Mouse (Mus musculus) neural tube, embryonic 13.5 days (tissue): ENCODE measurements around the gene Gm10203. TPM values are rescaled to one million over a fixed set of nuclear protein-coding genes. Genes with fewer than 3 reads are reported as not detected.
A peak's percentile ranks its signal among the peaks of the same experiment; 100 is the strongest.
"Not testable (repeated sequence)": the region's sequence is repeated elsewhere in the genome, so short reads cannot be mapped to it uniquely, and the experiment has no call there.

Source experiments
- ATAC-seq: fragments of 200-750 bp; cut with Nextera tagmentation; 2 replicates; pipeline ENCODE4 v1.8.0; 2017; ENCODE audit warnings: low read depth, mild to moderate bottlenecking, moderate TSS enrichment, moderate library complexity
- H3K27ac ChIP-seq: fragments of 300-500 bp; sonication (generic); replicated peaks from 2 replicates; pipeline ENCODE4 v1.5.1; 2015; ENCODE audit warnings: moderate library complexity, mild to moderate bottlenecking, inconsistent platforms
- H3K27me3 ChIP-seq: fragments of 300-500 bp; sonication (generic); 2 replicates; pipeline ENCODE4 v1.6.1; 2015; ENCODE audit warnings: mild to moderate bottlenecking, inconsistent platforms
- H3K36me3 ChIP-seq: fragments of 300-500 bp; sonication (generic); 2 replicates; pipeline ENCODE4 v1.6.1; 2015; ENCODE audit warnings: mild to moderate bottlenecking, inconsistent platforms
- H3K4me1 ChIP-seq: fragments of 300-500 bp; sonication (generic); replicated peaks from 2 replicates; pipeline ENCODE4 v1.6.1; 2015; ENCODE audit warnings: inconsistent platforms
- H3K4me2 ChIP-seq: fragments of 300-500 bp; sonication (generic); 2 replicates; pipeline ENCODE4 v1.6.1; 2015; ENCODE audit warnings: inconsistent platforms, mild to moderate bottlenecking, moderate library complexity
- H3K4me3 ChIP-seq: fragments of 300-500 bp; sonication (generic); 2 replicates; pipeline ENCODE4 v1.5.1; 2015; ENCODE audit warnings: mild to moderate bottlenecking, inconsistent platforms
- H3K9ac ChIP-seq: fragments of 300-500 bp; sonication (generic); 2 replicates; pipeline ENCODE4 v1.6.1; 2015; ENCODE audit warnings: moderate library complexity, mild to moderate bottlenecking, inconsistent platforms
- H3K9me3 ChIP-seq: fragments of 300-500 bp; sonication (generic); 2 replicates; pipeline ENCODE4 v1.6.1; 2016; ENCODE audit warnings: inconsistent platforms
- WGBS: fragments of 180-500 bp; shearing (Covaris S2); methylation state at CpG from one replicate; pipeline ENCODE4 v1.1.7; 2015; 5-methylcytosine and 5-hydroxymethylcytosine counted together
- polyA plus RNA-seq: library from polyadenylated mRNA; unstranded; fragments of >200 nt; fragmentation: Nextera tagmentation; extraction: Ambion mirVana; gene quantifications from 2 replicates; pipeline ENCODE4 v1.2.1, GENCODE M21; 2015

The Gm10203 gene
- not detected in 2 replicates for polyA plus RNA-seq

DNA sequence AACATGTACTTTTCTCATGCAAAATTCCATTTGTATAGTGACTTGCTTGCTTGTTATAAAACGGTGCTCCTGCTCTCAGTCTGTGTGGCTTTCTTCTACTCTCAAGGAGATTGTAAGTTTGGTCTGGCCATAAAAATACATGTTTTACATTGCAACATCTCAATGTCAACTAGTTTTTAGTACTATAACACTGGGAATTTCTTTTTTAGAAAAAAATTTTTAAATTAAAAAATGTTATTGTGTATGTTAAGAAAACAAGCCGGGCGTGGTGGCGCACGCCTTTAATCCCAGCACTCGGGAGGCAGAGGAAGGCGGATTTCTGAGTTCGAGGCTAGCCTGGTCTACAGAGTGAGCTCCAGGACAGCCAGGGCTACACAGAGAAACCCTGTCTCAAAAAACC lies at the start of gene Gm10203:
Gene Gm10203, plus strand, starts transcription at position 301 of the 400 bp plus-strand sequence.
- H3K9ac ChIP-seq, H3K27me3 ChIP-seq, H3K9me3 ChIP-seq, H3K4me1 ChIP-seq, H3K36me3 ChIP-seq, H3K4me3 ChIP-seq, H3K27ac ChIP-seq, H3K4me2 ChIP-seq, ATAC-seq: not testable (repeated sequence)
- 83% methylated on average over 8 of the region's 8 CpGs for WGBS

DNA sequence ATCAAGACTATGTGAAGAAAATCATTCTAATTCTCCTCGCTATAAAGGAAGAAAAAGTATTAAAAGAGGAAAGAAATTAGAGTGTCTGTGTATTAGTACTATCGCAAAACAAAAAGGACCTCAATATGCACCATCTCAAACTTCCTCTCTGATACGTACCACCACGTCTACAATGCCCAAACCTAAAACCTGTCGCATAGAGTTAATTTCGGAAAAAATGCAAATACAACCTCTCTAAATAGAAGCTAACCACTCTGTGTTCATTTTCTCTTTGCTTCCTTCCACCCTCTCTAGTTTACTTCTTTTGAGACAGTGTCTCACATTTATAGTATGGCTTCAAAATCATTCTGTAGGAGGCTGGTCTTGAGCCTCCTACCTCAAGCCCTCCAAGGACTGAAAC lies 37.6 kb upstream of the Gm10203 start:
- WGBS = 95% methylated on average over 6 of the region's 6 CpGs
- ATAC-seq = no peak
- Histone ChIP-seq H3K36me3 (no peaks in the 10 kb centered on the region), H3K4me1 (peaks cover 13% of the 10 kb centered on the region; the same call in 1 of the 2 replicates), H3K9me3 (no peaks in the 10 kb centered on the region), H3K27ac (no peak overlapping the region), H3K4me2 (no peak overlapping the region), H3K9ac (no peak overlapping the region), H3K4me3 (no peak overlapping the region), H3K27me3 (no peaks in the 10 kb centered on the region)

DNA sequence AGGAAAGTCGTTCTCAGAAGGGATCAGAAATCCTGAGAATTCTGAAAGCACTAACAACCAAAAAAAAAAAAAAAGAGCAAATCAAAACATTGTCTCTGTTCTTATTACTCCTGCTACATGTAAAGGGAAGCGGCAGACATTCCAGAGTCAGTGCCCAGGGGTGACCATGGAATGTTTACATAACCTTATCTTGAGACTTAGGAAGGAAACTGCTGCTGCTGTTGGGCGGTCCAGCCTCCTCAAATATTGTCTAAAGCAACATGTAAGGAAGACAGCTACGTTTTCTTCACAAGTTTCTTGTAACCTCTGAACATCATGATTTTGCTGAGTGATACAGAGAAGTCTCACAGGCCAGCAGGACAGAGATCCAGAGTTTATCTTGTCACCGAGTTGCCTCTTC lies 36.5 kb upstream of the Gm10203 start:
- Histone ChIP-seq H3K27me3 (no peaks in the 10 kb centered on the region), H3K36me3 (no peaks in the 10 kb centered on the region), H3K9ac (no peak overlapping the region), H3K4me2 (no peak overlapping the region), H3K27ac (no peak overlapping the region), H3K4me1 (peaks cover 10% of the 10 kb centered on the region; the same call in 1 of the 2 replicates), H3K4me3 (no peak overlapping the region), H3K9me3 (no peaks in the 10 kb centered on the region)
- 63% methylated on average over 5 of the region's 5 CpGs for WGBS
- ATAC-seq = no peak

DNA sequence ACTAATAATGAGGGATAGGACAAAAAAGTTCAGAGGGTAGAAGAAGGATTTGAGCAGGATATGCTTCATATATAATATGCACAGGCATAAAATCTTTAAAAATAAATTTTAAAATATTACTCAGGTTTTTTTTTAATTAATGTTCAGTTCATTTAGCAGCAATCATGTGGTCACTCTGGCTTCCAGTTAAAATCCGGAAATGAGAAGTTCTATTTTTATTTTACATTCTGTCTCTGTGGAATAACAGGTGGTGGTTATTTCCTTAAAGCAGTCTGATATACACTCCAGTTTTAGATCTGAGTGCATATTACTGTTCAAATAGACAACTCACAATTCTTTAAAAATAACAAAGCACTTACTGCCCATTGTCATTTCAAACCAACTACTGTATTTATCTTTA lies 35.4 kb upstream of the Gm10203 start:
- Histone ChIP-seq H3K36me3 (no peaks in the 10 kb centered on the region), H3K27me3 (no peaks in the 10 kb centered on the region), H3K4me3 (no peak overlapping the region), H3K27ac (no peak overlapping the region), H3K4me2 (no peak overlapping the region), H3K9ac (no peak overlapping the region), H3K4me1 (peaks cover 19% of the 10 kb centered on the region), H3K9me3 (no peaks in the 10 kb centered on the region)
- ATAC-seq = no peak
- 79% methylated on average over 1 of the region's 1 CpGs for WGBS

DNA sequence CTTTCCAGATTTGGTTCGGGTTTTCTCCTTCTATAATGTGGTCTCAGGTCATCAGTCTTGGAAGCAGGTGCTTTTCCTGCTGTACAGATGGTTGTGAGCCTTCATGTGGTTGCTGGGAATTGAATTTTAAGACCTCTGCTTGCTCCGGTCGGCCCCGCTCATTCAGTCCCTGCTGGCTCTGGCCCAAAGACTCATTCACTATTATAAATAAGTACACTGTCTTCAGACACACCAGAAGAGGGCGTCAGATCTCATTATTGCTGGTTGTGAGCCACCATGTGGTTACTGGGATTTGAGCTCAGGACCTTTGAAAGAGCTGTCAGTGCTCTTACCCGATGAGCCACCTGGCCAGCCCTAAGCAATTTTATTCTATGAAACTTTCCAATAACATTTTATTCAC lies 34.6 kb upstream of the Gm10203 start:
- 49% methylated on average over 6 of the region's 6 CpGs for WGBS
- no peak overlapping the region for H3K27ac ChIP-seq

DNA sequence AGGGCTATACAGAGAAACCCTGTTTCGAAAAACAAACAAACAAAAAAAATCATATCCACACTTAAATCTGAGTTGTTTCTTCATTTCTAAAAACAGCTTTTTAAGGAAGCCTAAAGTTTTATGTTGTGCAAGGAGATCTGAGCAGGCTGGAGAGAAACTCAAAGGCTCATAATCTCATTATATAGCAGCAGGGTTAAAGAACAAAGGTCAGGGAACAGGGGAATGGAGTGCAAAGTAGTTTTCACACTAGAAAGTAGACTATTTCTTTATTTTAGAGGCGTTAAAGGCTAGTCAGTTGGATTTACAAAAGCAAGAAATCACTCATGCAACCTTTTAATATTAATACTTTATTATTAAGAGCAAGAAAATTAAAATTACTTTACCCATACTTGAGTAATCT lies 33.7 kb upstream of the Gm10203 start:
- Histone ChIP-seq H3K36me3 (no peaks in the 10 kb centered on the region), H3K9ac (no peak overlapping the region), H3K4me2 (no peak overlapping the region), H3K9me3 (no peaks in the 10 kb centered on the region), H3K27ac (no peak overlapping the region), H3K4me1 (peaks cover 22% of the 10 kb centered on the region), H3K27me3 (no peaks in the 10 kb centered on the region), H3K4me3 (no peak overlapping the region)
- no peak for ATAC-seq
- 87% methylated on average over 2 of the region's 2 CpGs for WGBS

More for the DNA sequence above, 34.6 kb upstream of the Gm10203 start:
- Histone ChIP-seq H3K4me3 (no peak overlapping the region), H3K36me3 (no peaks in the 10 kb centered on the region), H3K9ac (no peak overlapping the region), H3K4me1 (peaks cover 22% of the 10 kb centered on the region), H3K9me3 (no peaks in the 10 kb centered on the region), H3K4me2 (no peak overlapping the region), H3K27me3 (no peaks in the 10 kb centered on the region)
- ATAC-seq = no peak

DNA sequence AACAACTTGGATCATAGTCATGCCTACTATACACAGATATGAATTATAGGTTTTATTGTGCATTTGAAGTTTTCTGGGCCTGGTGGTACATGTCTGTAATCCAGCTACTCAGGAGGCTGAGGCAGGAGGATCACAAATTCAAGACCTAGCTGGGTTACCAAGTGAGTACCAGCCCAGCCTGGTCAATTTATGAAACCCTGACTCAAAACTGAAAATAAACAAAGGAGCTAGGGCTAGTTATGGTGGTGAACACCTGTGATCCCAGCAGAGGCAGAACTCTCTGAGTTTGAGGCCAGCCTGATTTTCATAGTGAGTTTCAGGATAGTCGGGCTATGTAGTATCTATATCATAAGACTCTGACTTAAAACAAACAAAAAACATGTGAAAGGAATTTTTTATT lies 32.7 kb upstream of the Gm10203 start:
- Histone ChIP-seq H3K4me3 (no peak overlapping the region), H3K27me3 (no peaks in the 10 kb centered on the region), H3K9ac (no peak overlapping the region), H3K4me1 (peaks cover 22% of the 10 kb centered on the region), H3K9me3 (no peaks in the 10 kb centered on the region), H3K4me2 (no peak overlapping the region), H3K36me3 (no peaks in the 10 kb centered on the region), H3K27ac (no peak overlapping the region)
- WGBS = 94% methylated on average over 1 of the region's 1 CpGs
- ATAC-seq = no peak

DNA sequence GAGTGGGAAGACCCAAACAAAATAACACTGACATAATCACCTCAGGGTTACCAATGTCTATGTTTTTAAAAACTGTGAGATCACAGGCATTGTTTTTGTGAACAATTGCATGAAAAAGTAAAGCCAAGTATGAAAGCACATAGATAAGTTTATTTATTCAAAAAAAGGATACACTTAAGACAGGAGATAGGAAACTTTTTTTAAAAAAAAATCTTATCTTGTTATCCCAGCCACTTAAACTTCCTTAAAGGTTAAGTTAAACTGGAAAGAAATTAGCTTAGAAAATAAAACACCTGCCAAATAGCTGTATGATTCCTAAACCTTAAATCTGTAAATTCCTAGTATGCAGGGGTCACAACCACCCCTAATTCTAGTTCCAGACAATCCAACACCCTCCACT lies 31.0 kb upstream of the Gm10203 start:
- Histone ChIP-seq H3K4me1 (peaks cover 22% of the 10 kb centered on the region), H3K36me3 (no peaks in the 10 kb centered on the region), H3K4me2 (peak overlapping the region; percentile 65), H3K9ac (0 out of 2 replicates have a peak overlapping the region, but pooled peaks have one; percentile 39), H3K27me3 (no peaks in the 10 kb centered on the region), H3K9me3 (no peaks in the 10 kb centered on the region), H3K27ac (no peak overlapping the region), H3K4me3 (peak overlapping the region; percentile 87)
- no peak for ATAC-seq

DNA sequence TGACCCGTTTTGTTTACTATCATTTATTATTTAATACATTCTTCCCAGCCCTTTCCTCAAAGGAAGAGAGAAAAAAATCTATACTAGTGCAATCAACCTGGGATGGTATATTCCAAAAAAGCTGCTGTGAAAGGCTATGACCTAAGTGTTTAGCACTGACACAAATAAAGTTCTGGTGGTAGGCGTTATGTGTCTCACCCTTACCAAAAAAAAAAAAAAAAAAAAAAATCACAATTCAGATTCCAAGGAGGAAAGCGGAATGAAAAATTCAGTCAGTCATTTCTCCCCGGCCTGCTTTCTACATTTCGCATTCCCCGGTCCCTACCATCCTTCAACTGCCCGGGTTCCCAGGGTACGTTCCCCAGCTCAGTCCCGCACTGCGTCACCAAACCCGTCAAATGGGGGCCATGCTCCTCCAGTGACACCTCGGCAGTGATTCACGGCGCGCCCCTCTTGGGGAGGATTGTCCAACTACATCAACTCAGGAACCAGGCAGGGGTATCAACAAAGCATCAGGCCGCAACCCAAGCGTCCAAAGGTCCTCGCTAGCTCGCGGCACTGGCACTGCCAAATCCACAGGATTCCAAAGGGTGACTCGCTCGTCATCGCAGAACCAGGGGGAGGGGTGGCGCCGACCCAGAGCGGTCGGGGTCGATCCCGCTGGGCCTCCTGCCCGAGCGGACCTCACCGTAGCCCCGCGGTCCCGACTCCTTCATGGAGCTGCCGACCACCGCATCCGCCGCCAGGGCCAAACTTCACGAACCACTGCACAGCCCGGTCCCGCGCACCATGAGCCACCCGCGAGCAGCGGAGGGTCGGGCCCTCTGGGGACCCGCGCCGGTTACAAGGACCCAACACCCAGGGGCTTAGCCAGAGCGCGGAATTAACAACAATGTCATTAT lies 29.5 kb upstream of the Gm10203 start:
- Histone ChIP-seq H3K27ac (peak overlapping the region; percentile 99), H3K4me3 (peak overlapping the region; percentile 87), H3K9ac (peak overlapping the region; percentile 96), H3K27me3 (no peaks in the 10 kb centered on the region), H3K4me2 (peak overlapping the region; percentile 65), H3K9me3 (no peaks in the 10 kb centered on the region), H3K4me1 (peaks cover 16% of the 10 kb centered on the region), H3K36me3 (no peaks in the 10 kb centered on the region)
- peak; percentile 64 for ATAC-seq
- 1% methylated on average over 52 of the region's 52 CpGs for WGBS

DNA sequence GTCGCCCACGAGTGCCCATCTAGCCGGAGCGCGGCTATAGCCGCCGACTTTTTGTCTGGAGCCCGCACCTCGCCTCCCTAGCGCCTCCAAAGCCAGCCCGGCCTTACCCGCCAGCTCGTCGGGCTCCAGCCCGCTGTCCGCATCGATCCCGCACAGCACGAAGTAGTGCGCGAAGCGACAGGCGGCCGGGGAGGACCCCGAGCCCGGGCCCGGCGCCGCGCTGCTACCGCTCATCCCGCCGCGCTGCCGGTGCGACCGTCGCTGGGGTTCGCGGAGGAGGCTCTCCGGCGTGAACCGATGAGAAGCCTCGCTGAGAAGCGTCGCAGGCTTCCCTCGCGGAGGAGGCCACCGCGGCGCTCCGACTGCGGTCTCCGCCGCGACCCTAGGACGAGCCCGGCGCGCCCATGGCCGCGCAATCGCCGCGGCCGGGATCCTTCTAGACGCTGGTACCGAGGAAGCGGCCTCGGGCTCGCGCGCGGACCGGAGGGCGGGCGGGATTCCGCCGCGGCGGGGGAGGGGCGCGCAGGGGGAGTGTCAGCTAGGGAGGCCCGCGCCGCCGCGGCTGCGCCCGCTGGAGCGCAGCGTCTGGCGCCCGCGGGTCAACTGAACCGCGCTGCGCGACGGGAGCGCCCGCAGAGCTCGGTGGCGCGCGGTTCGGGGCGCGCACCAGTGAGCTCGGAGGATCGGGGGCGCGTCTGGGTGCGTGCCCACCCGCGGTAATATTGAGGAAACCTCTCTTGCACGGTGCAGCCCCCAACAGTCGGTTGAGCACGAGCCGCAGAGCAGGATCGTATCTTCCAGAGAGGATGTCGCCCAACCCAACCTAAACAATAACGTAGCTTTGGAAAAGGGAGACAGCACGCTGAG lies 28.7 kb upstream of the Gm10203 start, which contains the start of gene Dennd5b:
Gene Dennd5b, minus strand, starts transcription at position 605 of the 867 bp plus-strand sequence.
- under 1% methylated on average over 119 of the region's 124 CpGs for WGBS
- peak within 1 kb of the TSS; percentile 96 for H3K9ac ChIP-seq
- no peaks in the 10 kb centered on the region for H3K36me3 ChIP-seq
- H3K4me3 ChIP-seq = peak within 1 kb of the TSS; percentile 87
- H3K27me3 ChIP-seq = no peaks in the 10 kb centered on the region
- H3K27ac ChIP-seq = peak within 1 kb of the TSS; percentile 99
- no peaks in the 10 kb centered on the region for H3K9me3 ChIP-seq
- peaks cover 15% of the 10 kb centered on the region for H3K4me1 ChIP-seq
- ATAC-seq = peak; percentile 93
- peak within 1 kb of the TSS; percentile 65 for H3K4me2 ChIP-seq

DNA sequence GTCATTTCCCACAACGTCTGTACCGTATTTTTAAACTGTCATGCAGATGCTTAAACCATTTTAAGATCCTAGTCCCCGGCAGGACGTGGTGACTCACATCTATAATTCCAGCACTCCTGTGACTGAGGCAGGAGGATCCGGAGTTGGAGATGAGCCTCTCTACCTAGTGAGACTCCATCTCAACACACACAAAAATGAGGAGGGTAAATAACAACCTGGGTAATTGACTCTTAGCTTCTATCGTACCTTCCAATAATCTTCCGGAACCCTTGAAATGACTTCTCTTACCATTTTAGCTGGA lies 28.1 kb upstream of the Gm10203 start:
- Histone ChIP-seq H3K4me2 (peak overlapping the region; percentile 65), H3K9me3 (no peaks in the 10 kb centered on the region), H3K36me3 (no peaks in the 10 kb centered on the region), H3K27me3 (no peaks in the 10 kb centered on the region), H3K27ac (peak overlapping the region; percentile 99), H3K4me1 (peaks cover 15% of the 10 kb centered on the region), H3K9ac (peak overlapping the region; percentile 96), H3K4me3 (peak overlapping the region; percentile 87)
- 5% methylated on average over 7 of the region's 7 CpGs for WGBS
- ATAC-seq = peak; percentile 49

DNA sequence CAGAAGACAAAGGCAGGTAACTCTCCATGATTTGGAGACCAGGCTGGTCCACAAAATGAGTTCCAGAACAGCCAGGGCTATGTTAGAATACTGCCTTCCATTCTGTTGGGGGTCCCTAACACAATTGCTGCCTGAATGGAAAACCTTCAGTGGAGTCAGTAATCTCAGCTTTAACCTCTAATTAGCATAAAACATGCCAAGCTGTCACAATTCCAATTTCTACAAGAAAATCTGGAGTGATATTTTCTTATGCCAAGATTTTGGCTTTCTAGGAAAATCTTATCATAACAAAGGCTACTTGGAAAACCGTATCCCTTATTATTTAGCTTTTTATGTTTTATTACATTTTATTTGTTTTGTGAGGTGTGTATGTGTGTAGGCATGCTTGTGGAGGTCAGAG lies 26.5 kb upstream of the Gm10203 start:
- Histone ChIP-seq H3K36me3 (no peaks in the 10 kb centered on the region), H3K4me2 (no peak overlapping the region), H3K27me3 (no peaks in the 10 kb centered on the region), H3K9ac (no peak overlapping the region), H3K27ac (no peak overlapping the region), H3K4me1 (peaks cover 13% of the 10 kb centered on the region), H3K9me3 (no peaks in the 10 kb centered on the region), H3K4me3 (no peak overlapping the region)
- no peak for ATAC-seq
- 94% methylated on average over 1 of the region's 1 CpGs for WGBS
